Mouse (Mus musculus): ENCODE results near the gene Cyp2d26. TPM values are rescaled to one million over a fixed set of nuclear protein-coding genes. Genes with fewer than 3 reads are reported as not detected.

The Cyp2d26 gene
- polyA plus RNA-seq, 1 experiment from 2014 or later: 0.15 TPM

DNA sequence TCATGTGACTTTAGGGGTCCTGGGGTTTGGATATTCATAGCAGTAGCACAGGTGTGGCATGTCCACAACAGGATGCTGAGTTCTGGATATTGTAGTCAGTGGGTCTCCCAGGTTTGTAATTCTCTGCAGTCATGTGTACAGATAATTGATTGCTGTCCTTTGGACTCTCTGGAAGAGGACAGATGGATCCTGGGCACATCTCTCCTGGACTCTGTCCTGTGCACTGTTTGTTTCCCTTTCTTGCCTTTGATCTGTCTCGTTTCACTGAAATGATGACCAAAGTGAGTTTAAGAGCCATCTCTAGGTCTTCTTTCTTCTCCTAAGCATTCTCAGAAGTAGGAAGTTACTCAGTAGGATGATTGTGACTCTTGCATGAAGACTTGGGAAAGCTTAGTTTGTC, 46.6 kb downstream of the Cyp2d26 start:
- WGBS: 56% methylated on average over 1 of the region's 1 CpGs
- Histone ChIP-seq H3K4me3 (no peak overlapping the region), H3K4me1 (replicated peaks) (no peaks in the 10 kb centered on the region), H3K27ac (replicated peaks) (no peak overlapping the region), H3K27me3 (no peaks in the 10 kb centered on the region), H3K36me3 (no peaks in the 10 kb centered on the region), H3K9me3 (no peaks in the 10 kb centered on the region), H3K4me2 (no peak overlapping the region), H3K9ac (no peak overlapping the region)
- no peak for ATAC-seq (ENCODE audit: low read depth)

Small RNAs within 50 kb of the gene (microRNA-seq; reads per million reads assigned to microRNA genes)
- not detected for gene Gm27618

Other genes starting within 250 kb of the Cyp2d26 start
- gene Cyp2d12, start 239.2 kb downstream of the Cyp2d26 start, polyA plus RNA-seq (2015; fragmentation: Nextera tagmentation; extraction: Ambion mirVana): not detected in 2 replicates
- not detected in 2 replicates for gene Cyp2d34, start 173.3 kb downstream of the Cyp2d26 start, polyA plus RNA-seq (2015; fragmentation: Nextera tagmentation; extraction: Ambion mirVana)
- not detected in 2 replicates for gene Cyp2d40, start 30.1 kb downstream of the Cyp2d26 start, polyA plus RNA-seq (2015; fragmentation: Nextera tagmentation; extraction: Ambion mirVana)
- 11.8 and 12.7 TPM in 2 replicates for gene Tcf20, start 193.6 kb upstream of the Cyp2d26 start, polyA plus RNA-seq (2015; fragmentation: Nextera tagmentation; extraction: Ambion mirVana)
- gene Nfam1, start 239.0 kb upstream of the Cyp2d26 start, polyA plus RNA-seq (2015; fragmentation: Nextera tagmentation; extraction: Ambion mirVana): 2.4 and 2.6 TPM in 2 replicates